17 mouse cellular contexts compared by ENCODE assay signal in genomic region chr14:20767936-20768335, GRCm38 (mm10). TPM values are rescaled to one million over a fixed set of nuclear protein-coding genes. Genes with fewer than 3 reads are reported as not detected.
DNase-seq lines count a peak whose midpoint lies in the region; ATAC-seq and TF ChIP-seq lines count a peak whose summit lies in the region.
"Had no signal": no experiment of that assay in that cellular context is flagged by ENCODE, and none has a peak within 500 bp of the region (broad histone marks: within the 10 kb centered on the region; RNA-seq: fewer than 3 reads in every experiment).

No protein-coding gene starts in this region.

- no peak overlapping the region for H3K4me2 ChIP-seq in intestine, embryonic 16.5 days (ENCODE audit: low read depth, low read length)
- no peak overlapping the region for H3K4me2 ChIP-seq in stomach, embryonic 16.5 days (ENCODE audit: low read depth, low read length)
- H3K4me2 ChIP-seq: hindbrain, embryonic 15.5 days; neural tube, embryonic 12.5 days had no signal

- peaks cover 51% of the 10 kb centered on the region for H3K4me1 ChIP-seq in heart, embryonic 10.5 days
- peaks cover 19% of the 10 kb centered on the region for H3K4me1 ChIP-seq in lung, adult 2 months (ENCODE audit: control insufficient read depth, insufficient read depth, low read length)
- peaks cover 3% of the 10 kb centered on the region for H3K4me1 ChIP-seq in intestine, embryonic 16.5 days (ENCODE audit: control insufficient read depth, insufficient read depth, low read length)
- H3K4me1 ChIP-seq in stomach, embryonic 16.5 days (ENCODE audit: control insufficient read depth, insufficient read depth, low read length), result no peaks in the 10 kb centered on the region
- H3K4me1 ChIP-seq: hindbrain, embryonic 15.5 days; neural tube, embryonic 12.5 days had no signal

- no peak overlapping the region for H3K4me3 ChIP-seq in heart, embryonic 10.5 days
- no peak overlapping the region for H3K4me3 ChIP-seq in lung, adult 2 months (replicated peaks; ENCODE audit: extremely low read depth, low read depth, low read length)
- no peak overlapping the region for H3K4me3 ChIP-seq in intestine, embryonic 16.5 days (ENCODE audit: low read length)
- no peak overlapping the region for H3K4me3 ChIP-seq in stomach, embryonic 16.5 days (replicated peaks; ENCODE audit: low read length)
- H3K4me3 ChIP-seq: hindbrain, embryonic 15.5 days; megakaryocyte, embryonic 14.5 days; neural tube, embryonic 12.5 days had no signal

- WGBS in heart, embryonic 10.5 days, result 86% methylated on average over 7 of the region's 7 CpGs
- 65% methylated on average over 7 of the region's 7 CpGs for WGBS in lung, adult 2 months
- WGBS in intestine, embryonic 16.5 days, result 91% methylated on average over 7 of the region's 7 CpGs
- 88% methylated on average over 7 of the region's 7 CpGs for WGBS in stomach, embryonic 16.5 days

- no peaks in the 10 kb centered on the region for H3K9me3 ChIP-seq in heart, embryonic 10.5 days
- no peaks in the 10 kb centered on the region for H3K9me3 ChIP-seq in intestine, embryonic 16.5 days (ENCODE audit: control insufficient read depth, low read length)
- no peaks in the 10 kb centered on the region for H3K9me3 ChIP-seq in stomach, embryonic 16.5 days (replicated peaks; ENCODE audit: control insufficient read depth, low read length)
- H3K9me3 ChIP-seq: hindbrain, embryonic 15.5 days; megakaryocyte, embryonic 14.5 days; neural tube, embryonic 12.5 days had no signal

- peak; percentile 17; the same call in 1 of the 2 replicates for TF ChIP-seq CTCF in lung, adult 2 months (IDR thresholded peaks at IDR 0.05; ENCODE audit: insufficient read depth, low read length)

- H3K27me3 ChIP-seq in heart, embryonic 10.5 days (ENCODE audit: insufficient read depth, poor library complexity, severe bottlenecking), result no peaks in the 10 kb centered on the region
- H3K27me3 ChIP-seq in intestine, embryonic 16.5 days (replicated peaks; ENCODE audit: control insufficient read depth, insufficient read depth, low read length), result no peaks in the 10 kb centered on the region
- H3K27me3 ChIP-seq in stomach, embryonic 16.5 days (ENCODE audit: control insufficient read depth, insufficient read depth, low read length), result no peaks in the 10 kb centered on the region
- H3K27me3 ChIP-seq: hindbrain, embryonic 15.5 days; megakaryocyte, embryonic 14.5 days; neural tube, embryonic 12.5 days had no signal

- H3K36me3 ChIP-seq in heart, embryonic 10.5 days, result peaks cover 69% of the 10 kb centered on the region
- H3K36me3 ChIP-seq in intestine, embryonic 16.5 days (ENCODE audit: control insufficient read depth, insufficient read depth, low read length), result peaks cover 10% of the 10 kb centered on the region; the same call in 1 of the 2 replicates
- H3K36me3 ChIP-seq in stomach, embryonic 16.5 days (ENCODE audit: control insufficient read depth, insufficient read depth, low read length), result peaks cover 3% of the 10 kb centered on the region; the same call in 1 of the 2 replicates

- ATAC-seq in intestine, embryonic 16.5 days, result no peak
- no peak for ATAC-seq in stomach, embryonic 16.5 days (ENCODE audit: insufficient read depth, low FRiP score)
- ATAC-seq: activated CD4-positive, CD25-positive, alpha-beta regulatory T cell, adult 4 months had no signal

- peak overlapping the region; percentile 84 for H3K27ac ChIP-seq in heart, embryonic 10.5 days
- peak overlapping the region; percentile 33; the same call in 1 of the 2 replicates for H3K27ac ChIP-seq in intestine, embryonic 16.5 days (ENCODE audit: low read length)
- peak overlapping the region; percentile 69 for H3K27ac ChIP-seq in stomach, embryonic 16.5 days (ENCODE audit: low read length)
- H3K27ac ChIP-seq: hindbrain, embryonic 15.5 days; liver, embryonic 14.5 days; neural tube, embryonic 12.5 days had no signal

- no peak for DNase-seq in heart, embryonic 10.5 days (ENCODE audit: low spot score)
- DNase-seq in heart, adult 11 months, result no peak
- DNase-seq in lung, adult 2 months, result no peak
- no peak for DNase-seq in lung, postnatal 14 days
- no peak for DNase-seq in frontal cortex, postnatal 14 days (ENCODE audit: low spot score in 2 of 2)
- DNase-seq: adrenal gland, postnatal 25 days; cerebellum, adult 9-11 months; kidney, adult 8-10 months; kidney, postnatal 36 days; thymus, postnatal 36 days had no signal

- no peak for TF ChIP-seq POLR2A in lung, adult 2 months (IDR thresholded peaks at IDR 0.05; ENCODE audit: borderline replicate concordance, extremely low read depth, low read depth, low read length)

- no peak overlapping the region for H3K9ac ChIP-seq in intestine, embryonic 16.5 days (ENCODE audit: low read depth, low read length)
- no peak overlapping the region; the same call in 1 of the 2 replicates for H3K9ac ChIP-seq in stomach, embryonic 16.5 days (ENCODE audit: low read length)
- H3K9ac ChIP-seq: hindbrain, embryonic 15.5 days; liver, embryonic 14.5 days; neural tube, embryonic 12.5 days had no signal

RNA-seq across cellular contexts. Expression of gene Camk2g, which starts 26.0 kb away (rescaled TPM):
- polyA plus RNA-seq in heart, embryonic 10.5 days (2016; fragmentation: Nextera tagmentation; extraction: Ambion mirVana), result 60.6 and 65.3 TPM in 2 replicates
- polyA plus RNA-seq in lung, adult 2 months (2012; rRNA removed), result 30.1 and 30.9 TPM in 2 replicates
- 33.6 and 35.8 TPM in 2 replicates for polyA plus RNA-seq in intestine, embryonic 16.5 days (2015; fragmentation: Nextera tagmentation; extraction: Ambion mirVana)
- polyA plus RNA-seq in stomach, embryonic 16.5 days (2015; fragmentation: Nextera tagmentation; extraction: Ambion mirVana), result 43.7 and 45.3 TPM in 2 replicates

RNA-seq across cellular contexts. Expression of gene Ndst2, which starts 33.6 kb away (rescaled TPM):
- polyA plus RNA-seq in heart, embryonic 10.5 days (2016; fragmentation: Nextera tagmentation; extraction: Ambion mirVana), result 17.5 and 19.7 TPM in 2 replicates
- polyA plus RNA-seq in lung, adult 2 months (2012; rRNA removed), result 36.9 and 44.0 TPM in 2 replicates
- polyA plus RNA-seq in intestine, embryonic 16.5 days (2015; fragmentation: Nextera tagmentation; extraction: Ambion mirVana), result 18.3 and 21.2 TPM in 2 replicates
- 23.7 and 24.4 TPM in 2 replicates for polyA plus RNA-seq in stomach, embryonic 16.5 days (2015; fragmentation: Nextera tagmentation; extraction: Ambion mirVana)

Comparison
In these comparisons a context has a peak if more than half of its experiments do, and no peak if none do; other contexts are left out.
1. H3K27ac ChIP-seq: peak in every context shown above with its lines; median percentile 84 in heart, embryonic 10.5 days; 69 in stomach, embryonic 16.5 days; 33 in intestine, embryonic 16.5 days.